Mouse (Mus musculus) 416B (cell line): ENCODE data around the gene Gm4177.
"Not testable (repeated sequence)": the region's sequence is repeated elsewhere in the genome, so short reads cannot be mapped to it uniquely, and the experiment has no call there.

Source experiments
- DNase-seq: peaks from one replicate; pipeline ENCODE4 v3.0.0; 2011; ENCODE audit warnings: low read depth

Gene Gm4177

DNA sequence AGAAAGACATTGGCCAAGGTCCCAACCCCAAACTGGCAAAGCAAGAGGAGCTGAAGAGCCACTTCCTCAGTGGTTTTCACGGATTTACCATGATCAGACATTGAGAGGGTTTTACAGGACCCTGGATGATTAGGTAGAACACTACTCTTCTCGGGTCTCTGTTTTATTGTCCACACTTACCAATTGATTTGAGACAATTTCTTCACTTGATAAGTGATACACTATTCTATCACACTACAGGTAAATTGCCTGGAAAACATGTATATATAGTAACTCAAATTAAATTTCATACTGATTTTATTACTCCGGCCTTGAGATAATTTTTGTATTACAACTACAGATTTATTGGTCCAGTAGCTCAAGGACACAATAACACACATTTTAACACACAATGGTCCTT is at the start of gene Gm4177:
Gene Gm4177 (minus strand): TSS at position 101 of the 400 bp plus-strand sequence.
- DNase-seq, result not testable (repeated sequence)

DNA sequence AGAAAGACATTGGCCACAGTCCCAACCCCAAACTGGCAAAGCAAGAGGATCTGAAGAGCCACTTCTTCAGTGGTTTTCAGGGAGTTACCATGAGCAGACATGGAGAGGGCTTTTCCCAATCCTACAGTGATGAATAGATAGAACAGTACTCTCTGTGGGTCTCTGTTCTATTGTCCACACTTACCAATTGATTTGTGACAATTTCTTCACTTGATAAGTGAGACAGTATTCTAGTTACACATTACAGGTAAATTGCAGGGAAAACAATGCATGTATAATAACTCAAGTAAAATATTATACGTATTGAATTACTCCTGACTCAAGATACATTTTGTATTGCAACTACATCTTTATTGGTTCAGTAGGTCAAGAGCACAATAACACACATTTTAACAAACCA is 47.6 kb upstream of the Gm4177 start, which contains the start of gene Gm5725:
Gene Gm5725 (minus strand): TSS at position 101 of the 400 bp plus-strand sequence.
- not testable (repeated sequence) for DNase-seq

DNA sequence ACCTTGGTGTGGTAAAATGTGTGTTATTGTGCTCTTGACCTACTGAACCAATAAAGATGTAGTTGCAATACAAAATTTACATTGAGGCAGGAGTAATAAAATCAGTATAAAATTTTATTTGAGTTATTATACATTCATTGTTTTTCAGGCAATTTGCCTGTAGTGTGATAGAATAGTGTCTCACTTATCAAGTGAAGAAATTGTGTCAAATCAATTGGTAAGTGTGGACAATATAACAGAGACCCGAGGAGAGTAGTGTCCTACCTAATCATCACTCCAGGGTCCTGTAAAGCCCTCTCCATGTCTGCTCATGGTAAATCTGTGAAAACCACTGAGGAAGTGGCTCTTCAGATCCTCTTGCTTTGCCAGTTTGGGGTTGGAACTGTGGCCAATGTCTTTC is 35.5 kb upstream of the Gm4177 start, which contains the start of gene Vmn1r135:
Gene Vmn1r135 (plus strand): TSS at position 301 of the 400 bp plus-strand sequence.
- not testable (repeated sequence) for DNase-seq

DNA sequence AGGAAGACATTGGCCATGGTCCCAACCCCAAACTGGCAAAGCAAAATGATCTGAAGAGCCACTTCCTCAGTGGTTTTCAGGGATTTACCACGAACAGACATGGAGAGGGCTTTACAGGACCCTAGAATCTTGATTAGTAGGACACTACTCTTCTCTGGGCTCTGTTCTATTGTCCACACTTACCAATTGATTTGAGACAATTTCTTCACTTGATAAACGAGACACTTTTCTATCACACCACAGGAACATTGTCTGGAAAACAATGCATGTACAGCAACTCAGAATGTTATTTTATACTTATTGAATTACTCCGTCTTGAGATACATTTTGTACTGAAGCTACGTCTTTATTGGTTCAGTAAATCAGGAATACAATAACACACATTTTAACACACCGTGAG is 35.2 kb downstream of the Gm4177 start, which contains the start of gene Gm4175:
Gene Gm4175 (minus strand): TSS at position 101 of the 400 bp plus-strand sequence.
- DNase-seq, result not testable (repeated sequence)
